Mouse (Mus musculus) embryo, embryonic 10 days (tissue): ENCODE measurements around the gene Apobec3.
A peak's percentile ranks its signal among the peaks of the same experiment; 100 is the strongest.

Source experiments
- DNase-seq: peaks from one replicate; pipeline ENCODE4 v3.0.0-alpha.2; 2015; ENCODE audit warnings: low spot score

Apobec3 gene

DNA sequence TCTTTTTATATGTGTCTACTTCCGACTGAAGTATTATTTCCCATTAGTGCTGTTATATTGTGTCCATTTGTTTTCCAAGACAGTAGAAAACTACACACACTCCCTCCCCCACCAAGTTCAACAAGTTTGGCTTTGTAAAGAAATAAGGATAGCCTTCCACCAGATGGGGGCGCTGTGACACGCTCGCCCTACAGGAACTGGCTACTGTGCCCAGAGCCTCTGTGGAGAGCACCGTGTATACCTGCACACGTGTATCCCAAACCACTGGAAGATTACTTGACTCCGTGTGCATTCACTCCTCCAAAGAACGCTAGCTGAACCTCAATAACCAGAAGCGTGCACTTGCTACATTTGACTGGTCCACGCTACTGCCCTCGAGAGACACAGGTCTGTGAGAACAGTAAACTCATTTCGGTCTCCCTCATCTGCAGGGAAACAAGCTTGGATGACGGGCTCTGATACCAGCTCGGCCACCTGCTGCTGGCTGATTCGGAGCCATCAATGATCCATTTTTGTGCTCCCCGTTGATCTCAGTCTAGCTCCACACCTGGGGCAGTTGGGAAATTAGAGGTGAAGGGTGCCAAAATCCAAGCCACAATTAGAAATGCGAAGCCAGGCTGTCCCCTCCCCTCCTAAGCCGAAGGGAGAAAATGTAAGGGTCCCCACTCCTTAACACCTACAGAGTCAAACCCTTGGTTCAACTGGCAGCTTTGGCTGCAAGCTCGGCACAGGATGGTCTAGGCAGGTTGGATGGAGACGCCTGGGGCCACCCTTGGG lies at the start of gene Apobec3:
Gene Apobec3 (plus strand): TSS at position 224 of the 777 bp plus-strand sequence.
- DNase-seq: peak; percentile 82

GRCm38 (mm10) chr15:79842985-79843384 lies 48.5 kb upstream of the Apobec3 start:
- no peak for DNase-seq

- DNase-seq: no peak
These were observed 45.5 kb upstream of the Apobec3 start for GRCm38 (mm10) chr15:79845986-79846385.

- no peak for DNase-seq
These were observed 44.4 kb upstream of the Apobec3 start for GRCm38 (mm10) chr15:79847100-79847499.

DNA sequence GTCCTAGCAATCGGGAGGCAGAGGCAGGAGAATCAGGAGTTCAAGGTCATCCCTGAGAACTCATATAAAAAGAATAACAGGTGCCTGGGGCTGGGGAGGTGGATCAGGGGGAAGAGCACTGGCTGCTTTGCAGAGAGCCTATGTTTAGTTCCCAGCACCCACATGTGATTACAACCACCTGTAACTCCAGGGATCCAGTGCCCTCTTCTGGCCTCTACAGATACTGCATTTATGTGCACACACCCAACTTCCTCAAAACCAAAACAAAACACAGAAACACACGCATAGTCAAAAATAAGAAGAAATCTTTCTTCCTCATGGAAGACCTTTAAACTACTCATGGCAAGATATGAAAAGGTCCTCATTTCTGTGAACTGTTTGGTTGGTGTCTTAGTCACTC lies 41.3 kb upstream of the Apobec3 start:
- DNase-seq: no peak

DNA sequence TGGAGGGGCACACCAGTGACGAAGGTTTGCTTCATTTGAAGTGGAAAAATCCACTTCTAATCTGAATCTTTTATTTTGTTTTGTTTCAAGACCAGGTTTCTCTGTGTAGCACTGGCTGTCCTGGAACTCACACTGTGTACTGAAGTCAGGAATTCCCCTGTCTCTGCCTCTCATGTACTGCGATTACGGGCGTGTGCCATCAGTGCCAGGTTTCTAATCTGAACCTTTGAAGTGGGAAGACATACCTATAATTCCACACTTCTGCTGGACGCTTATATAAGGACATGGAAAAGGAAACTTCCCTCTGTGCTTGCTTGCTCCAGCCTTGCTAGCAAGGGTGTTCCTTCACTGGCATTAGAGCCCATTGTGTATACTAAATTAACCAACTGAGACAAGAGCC lies 32.5 kb upstream of the Apobec3 start:
- DNase-seq: no peak

GRCm38 (mm10) chr15:79859821-79860220 lies 31.6 kb upstream of the Apobec3 start:
- no peak for DNase-seq

DNA sequence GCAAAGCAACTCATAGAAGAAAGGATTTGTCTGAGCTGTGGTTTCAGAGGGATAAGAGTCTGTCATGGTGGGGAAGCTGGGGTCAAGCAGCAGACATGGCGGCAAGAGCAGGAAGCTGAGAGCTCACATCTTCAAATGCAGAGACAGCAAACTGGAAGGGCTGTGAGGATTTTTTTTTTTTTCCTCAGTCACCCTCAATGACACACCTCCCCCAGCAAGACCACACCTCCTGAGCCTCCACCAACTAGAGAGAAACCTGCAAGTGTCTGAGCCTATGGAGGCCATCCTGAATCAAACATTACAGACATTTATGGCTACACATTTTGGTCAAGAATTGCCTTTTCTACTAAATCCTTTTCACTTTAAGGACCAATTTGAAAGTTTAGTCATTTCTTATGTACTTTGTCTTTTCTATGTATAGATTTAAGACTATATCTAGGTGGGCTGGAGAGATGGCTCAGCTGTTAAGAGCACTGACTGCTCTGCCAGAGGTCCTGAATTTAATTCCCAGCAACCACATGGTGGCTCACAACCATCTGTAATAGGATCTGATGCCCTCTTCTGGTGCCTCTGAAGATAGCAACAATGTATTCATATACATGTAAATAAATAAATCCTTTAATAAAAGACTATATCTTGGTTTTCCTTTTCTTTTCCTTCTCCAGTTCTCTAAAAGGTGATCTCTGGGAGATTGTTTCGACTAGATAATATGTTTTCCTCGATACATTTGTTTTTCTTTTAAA lies 24.0 kb upstream of the Apobec3 start:
- DNase-seq: no peak

- no peak for DNase-seq
These were observed 17.9 kb upstream of the Apobec3 start for GRCm38 (mm10) chr15:79873545-79873944.

- no peak for DNase-seq
These were observed 17.5 kb upstream of the Apobec3 start for GRCm38 (mm10) chr15:79873995-79874394.

- DNase-seq: no peak
These were observed 16.0 kb upstream of the Apobec3 start for GRCm38 (mm10) chr15:79875261-79875995.

- no peak for DNase-seq
These were observed 12.7 kb upstream of the Apobec3 start for GRCm38 (mm10) chr15:79878725-79879136.

DNA sequence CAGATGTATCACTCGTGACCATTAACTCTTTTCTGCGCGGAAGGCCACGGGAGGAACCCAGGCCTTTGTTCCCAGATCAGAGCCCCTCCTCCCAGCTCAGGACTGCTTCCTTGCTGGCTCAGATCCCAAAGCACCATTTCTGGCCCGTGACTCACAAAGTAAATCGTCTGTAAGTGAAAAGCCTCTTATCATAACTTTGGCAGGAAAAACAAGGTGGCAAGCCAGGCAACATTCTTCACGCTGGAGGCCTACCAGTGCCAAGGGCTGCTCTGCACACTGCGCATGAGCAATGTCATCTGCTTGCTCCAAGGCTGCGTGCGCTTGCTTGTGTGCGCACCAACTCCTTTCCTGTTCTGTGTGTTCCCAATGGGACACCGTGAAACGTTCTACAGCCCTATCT lies 12.1 kb upstream of the Apobec3 start:
- no peak for DNase-seq

DNA sequence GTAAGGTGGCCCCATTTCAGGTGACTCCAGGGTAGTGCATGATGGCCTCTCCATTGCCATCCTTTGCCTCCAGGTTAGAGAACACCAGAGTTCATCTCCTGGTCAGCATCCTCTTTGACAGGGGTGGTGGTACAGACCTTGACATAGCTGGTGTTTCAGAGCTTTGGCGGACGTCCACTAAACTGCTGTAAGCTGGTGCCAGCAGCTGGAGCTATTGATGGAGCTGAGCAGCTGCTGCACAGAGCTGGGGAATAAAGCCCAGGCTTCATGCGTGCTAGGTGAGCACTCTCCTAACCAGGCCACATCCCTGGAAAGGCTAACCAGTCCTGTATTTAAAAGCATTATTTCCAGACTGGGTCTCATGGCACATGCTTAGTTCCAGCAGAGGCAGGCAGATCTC lies 11.0 kb upstream of the Apobec3 start:
- DNase-seq: no peak

- no peak for DNase-seq
These were observed 8.7 kb upstream of the Apobec3 start for GRCm38 (mm10) chr15:79882623-79883267.

- DNase-seq: peak; percentile 88
These were observed 8.1 kb upstream of the Apobec3 start for GRCm38 (mm10) chr15:79883352-79883822.

DNA sequence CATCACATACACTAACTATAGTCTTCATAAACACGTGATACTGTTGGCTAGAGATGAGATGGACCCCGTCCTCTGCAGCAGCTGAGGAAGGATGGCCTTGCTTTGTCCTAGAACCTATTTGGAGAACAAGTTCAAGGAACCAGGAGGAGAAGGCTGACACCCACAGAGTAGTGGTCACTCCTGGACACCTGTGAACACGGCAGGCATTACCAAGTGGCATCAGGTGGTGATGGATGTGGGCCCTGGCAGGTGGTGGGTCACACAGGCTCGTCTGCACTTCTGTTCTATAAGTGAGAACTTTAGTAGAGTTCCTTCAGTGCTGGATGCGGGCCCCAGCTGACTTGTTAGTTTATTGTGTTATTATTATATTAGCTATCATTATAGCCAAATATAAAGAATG lies 6.6 kb upstream of the Apobec3 start:
- DNase-seq: no peak

DNA sequence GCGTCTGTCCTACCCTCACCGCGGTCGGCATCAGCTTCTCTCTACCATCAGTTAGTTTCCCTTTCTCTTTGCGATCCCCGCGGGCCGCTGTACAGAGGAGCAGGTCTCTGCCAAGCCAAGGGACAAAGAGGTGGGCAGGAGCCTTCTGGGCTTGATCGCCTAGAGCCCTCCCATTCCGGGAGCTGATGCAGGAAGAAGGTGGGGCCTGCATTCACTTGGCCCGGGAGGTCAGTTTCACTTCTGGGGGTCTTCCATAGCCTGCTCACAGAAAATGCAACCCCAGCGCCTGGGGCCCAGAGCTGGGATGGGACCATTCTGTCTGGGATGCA lies 718 bp downstream of the Apobec3 start:
- DNase-seq: peak; percentile 55

GRCm38 (mm10) chr15:79892995-79893823 lies 1.8 kb downstream of the Apobec3 start:
- no peak for DNase-seq

GRCm38 (mm10) chr15:79893824-79894123 lies 2.3 kb downstream of the Apobec3 start:
- peak; percentile 21 for DNase-seq

GRCm38 (mm10) chr15:79894343-79894742 lies 2.9 kb downstream of the Apobec3 start:
- no peak for DNase-seq
